Mouse (Mus musculus): ENCODE results near the gene Ctdsp1.

Gene Ctdsp1

DNA sequence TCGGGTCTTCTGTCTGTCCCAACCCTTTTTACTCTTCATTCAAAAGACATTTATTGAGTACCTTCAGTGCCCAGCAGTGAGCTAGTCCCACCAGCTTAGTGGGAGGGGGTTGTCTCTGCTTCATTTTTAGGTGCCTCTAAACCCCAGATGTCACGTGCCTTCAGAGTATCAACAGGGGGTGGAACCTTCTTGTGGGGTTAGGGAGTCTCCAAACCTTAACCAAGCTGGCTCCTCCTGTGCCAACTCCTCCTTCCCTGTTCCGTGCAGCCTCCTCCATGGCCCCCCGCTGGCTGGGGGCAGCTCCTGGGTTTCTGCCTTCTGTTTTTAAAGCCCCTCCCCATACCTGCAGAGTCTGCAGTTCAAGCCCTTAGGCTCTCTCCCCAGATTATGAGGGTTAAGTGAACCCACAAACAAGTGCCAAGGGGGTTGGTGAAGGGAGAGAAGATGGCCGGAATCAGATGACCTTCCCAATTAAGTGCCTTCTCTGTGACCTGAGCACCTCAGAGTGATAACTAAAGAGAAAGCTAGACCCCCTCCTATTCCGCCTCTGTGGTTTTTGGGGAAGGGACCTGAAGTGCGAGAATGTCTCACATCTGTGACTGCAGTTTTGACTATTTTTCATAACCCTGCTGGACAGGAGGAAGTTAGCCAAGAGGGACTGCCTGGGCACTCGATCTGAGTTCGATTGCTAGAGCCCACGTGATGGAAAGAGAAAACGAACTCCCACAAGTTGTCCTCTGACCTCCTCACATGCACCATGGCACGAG is 5.3 kb downstream of the Ctdsp1 start:
- DNase-seq (ENCODE audit: low spot score in 2 of 2), result peak; percentile 12 to 30

GRCm38 (mm10) chr1:74397268-74397918 is 6.1 kb downstream of the Ctdsp1 start:
- DNase-seq (ENCODE audit: low spot score in 2 of 2), result peak; percentile 99

DNA sequence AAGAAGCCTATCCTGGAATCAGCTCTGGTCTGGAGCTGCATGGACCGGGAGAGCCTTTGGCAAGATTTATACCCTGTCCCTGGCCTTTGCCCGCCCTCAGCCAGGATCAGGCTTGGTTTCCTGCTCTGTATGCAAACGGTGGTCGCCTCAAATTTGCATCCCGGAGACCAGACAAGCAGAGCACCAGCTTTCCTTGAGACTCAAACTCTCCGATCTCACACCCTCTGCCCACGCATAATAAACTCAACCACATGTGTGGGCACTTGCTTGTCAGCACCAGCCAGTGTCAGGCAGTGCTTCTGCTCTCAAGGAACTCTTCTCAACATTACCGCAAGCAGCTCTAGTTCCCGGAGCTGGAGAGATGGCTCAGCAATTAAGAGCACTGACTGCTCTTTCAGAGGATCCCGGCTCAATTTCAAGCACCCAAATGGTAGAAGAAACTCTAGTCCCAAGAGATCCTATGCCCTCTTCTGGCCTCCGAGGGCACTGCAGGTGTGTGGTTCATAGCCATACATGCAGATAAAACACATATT is 6.7 kb downstream of the Ctdsp1 start:
- peak; percentile 54 to 74 for DNase-seq (ENCODE audit: low spot score in 2 of 2)

DNA sequence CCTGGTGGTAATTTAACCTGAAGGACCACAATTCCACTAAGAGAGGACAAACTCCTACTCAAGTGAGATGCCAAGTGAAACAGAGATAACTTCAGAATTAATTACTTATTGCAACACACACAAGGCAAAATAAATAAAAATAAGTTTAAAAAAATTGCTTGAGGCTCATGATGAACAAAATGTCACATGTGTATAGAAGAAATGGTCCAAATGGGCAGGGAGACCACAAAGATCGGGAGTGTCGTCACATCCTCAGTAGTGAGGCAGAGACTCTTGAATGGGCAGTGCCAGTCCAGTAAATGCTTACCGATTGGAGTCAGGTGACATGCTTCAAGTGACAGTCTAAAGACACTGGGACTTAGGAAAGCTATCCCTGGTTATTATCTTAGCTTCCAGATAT is 9.2 kb downstream of the Ctdsp1 start:
- no peak for DNase-seq (ENCODE audit: low spot score in 2 of 2)

GRCm38 (mm10) chr1:74401015-74401702 is 9.8 kb downstream of the Ctdsp1 start:
- no peak for DNase-seq (ENCODE audit: low spot score in 2 of 2)

DNA sequence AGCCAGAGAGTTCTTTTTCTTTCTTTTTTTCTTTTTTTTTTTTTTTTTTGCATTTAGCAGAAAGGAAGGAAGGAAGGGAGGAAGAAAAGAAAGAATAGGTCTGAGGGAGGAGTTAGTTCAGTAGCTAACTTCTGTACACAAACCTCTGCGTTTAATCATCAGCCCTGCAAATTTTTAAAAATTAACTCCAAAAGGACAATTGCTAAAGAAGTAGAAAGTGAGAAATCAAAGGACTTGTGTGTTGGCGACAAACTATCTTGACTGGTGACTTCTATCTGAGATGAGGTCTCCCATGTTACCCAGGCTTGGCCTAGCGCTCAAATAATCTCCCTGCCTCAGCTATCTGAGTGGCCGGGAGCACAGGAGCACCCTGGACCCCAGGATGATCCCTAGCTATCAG is 12.9 kb downstream of the Ctdsp1 start:
- no peak for DNase-seq (ENCODE audit: low spot score in 2 of 2)

DNA sequence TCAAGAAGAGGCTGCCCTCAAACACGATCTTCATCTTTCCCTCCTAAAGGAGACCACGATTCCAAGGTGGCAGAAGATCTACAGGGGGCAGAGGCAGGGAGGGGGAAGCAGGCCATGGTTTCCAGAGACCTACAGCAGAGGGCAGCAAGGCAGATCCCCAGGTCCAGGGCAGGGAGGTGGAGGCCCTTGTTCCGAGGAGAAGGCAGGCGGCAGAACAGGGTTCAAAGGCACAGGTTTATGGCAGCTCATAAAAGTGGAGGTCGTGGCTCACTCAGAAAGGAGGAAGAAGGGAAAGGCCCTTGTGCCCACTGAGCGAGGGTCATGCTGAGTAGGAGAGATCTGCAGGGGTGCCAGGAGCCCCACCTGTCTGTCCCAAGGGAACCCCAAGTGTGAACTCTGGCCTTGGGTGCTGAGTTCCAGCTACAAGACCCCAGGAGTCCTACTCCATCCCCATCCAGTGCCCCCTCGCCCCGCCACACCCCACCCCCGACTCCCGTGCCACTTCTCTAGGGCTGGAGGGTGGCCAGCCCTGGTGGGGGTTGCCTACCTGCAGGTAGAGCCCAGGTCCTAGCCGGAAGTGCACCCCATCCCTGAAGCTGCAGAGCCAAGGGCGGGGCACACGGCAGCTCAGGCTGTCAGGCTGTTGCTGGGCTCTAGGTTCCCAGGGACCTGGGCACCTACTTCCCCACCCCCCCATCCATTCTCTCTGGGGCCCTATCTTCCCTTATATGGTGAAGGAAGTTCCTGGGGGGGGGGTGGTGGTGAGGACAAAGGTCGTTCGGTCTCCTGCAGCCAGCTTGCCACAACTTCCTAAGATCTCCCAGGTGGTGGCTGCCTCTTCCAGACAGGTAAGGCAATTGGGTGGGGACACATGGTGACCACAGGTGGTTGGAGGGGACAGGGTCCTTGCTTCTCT is 17.5 kb downstream of the Ctdsp1 start, which contains the start of gene Vil1:
Gene Vil1, plus strand, starts transcription at position 788 of the 916 bp plus-strand sequence.
- no peak for DNase-seq (ENCODE audit: low spot score in 2 of 2)

DNA sequence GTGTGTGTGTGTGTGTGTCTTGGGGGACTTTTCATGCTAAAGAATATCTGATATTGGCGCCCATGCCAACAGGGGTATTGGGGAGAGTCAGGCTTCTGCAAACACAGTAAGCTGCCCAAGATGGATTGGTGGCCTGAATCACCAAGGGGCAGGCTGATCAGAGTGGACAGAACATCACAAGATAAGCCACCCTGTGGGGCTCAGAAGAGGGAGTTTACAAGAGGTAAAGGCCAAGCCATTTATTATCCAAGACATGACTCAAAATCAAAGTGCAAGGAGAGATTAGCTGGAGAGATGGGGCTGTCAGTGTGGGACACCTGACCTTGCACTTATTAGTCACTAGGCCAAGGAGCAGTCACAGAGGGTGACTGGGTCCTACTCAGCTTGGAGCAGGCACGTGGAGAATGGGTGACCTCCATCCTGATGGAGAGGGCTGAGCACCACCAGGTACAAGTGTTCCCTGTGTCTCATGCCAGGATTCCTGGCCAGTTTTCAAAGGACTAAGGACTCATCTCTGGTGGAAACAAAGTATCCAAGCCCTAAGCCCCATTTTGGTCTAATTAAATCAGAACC is 20.5 kb downstream of the Ctdsp1 start:
- no peak for DNase-seq (ENCODE audit: low spot score in 2 of 2)

DNA sequence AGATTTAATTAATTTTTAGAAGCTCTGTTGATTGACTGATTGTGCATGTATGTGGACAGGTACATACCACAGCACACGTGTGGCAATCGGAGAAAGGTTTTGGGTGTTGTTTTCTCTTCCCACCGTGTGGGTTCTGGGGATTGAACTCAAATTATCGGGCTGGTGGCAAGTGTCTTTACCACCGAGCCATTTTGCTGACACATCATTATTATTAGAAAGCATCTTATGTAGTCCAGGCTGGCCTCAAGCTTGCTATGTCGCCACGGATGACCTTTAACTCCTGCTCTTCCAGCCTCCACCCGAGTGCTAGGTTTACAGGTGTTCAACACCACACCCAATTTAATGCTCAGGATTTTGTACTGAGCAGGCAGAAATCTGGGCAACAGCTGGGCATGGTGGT is 21.4 kb downstream of the Ctdsp1 start:
- DNase-seq (ENCODE audit: low spot score in 2 of 2), result no peak

DNA sequence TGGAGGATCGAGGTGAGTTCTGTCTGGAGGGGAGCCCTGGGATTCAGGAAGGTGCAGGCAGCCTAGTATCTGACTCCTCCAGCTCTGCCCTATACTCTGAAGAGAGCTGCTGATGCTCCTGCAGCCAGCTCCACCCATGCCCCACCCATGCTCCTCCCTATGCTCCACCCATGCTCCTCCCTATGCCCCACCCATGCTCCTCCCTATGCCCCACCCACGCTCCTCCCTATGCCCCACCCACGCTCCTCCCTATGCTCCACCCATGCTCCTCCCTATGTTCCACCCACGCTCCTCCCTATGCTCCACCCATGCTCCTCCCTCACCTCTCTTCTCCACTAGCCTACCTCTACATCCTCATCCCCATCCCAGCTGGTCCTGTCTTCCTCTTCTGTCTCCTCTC is 23.8 kb downstream of the Ctdsp1 start:
- DNase-seq (ENCODE audit: low spot score in 2 of 2), result no peak

DNA sequence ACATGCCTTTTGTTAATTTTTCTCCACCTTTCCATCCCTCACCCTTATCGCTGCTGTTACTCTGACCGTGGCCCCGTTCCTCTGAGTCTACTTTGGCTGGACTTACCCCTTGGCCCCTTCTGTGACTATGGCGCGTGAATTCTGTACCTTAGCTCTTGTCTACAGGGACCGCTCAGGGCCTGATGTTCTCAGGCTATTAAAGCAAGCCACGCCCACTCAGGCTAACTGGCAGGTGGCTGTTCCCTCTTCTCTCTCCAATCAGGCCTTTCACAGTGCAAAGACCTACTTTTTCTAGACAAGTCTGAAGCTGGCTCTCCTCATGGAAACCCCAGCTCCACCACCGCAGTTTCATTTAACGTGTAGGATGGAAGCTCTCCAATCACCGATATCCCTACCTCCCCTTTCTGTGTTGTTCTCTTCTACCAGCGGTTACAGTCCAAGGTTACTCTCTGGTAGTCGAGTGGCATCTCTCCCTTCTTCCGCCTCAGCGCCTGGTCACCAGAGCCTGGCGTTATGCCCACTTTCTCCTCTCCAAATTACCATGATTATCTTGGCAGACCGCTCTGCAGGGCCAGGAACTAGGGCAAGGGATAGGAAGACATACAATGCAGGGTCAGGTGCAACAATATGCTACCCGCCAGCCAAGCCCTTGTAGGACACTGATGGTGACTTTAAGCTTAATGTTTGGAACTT is 27.6 kb downstream of the Ctdsp1 start:
- DNase-seq (ENCODE audit: low spot score in 2 of 2), result no peak

DNA sequence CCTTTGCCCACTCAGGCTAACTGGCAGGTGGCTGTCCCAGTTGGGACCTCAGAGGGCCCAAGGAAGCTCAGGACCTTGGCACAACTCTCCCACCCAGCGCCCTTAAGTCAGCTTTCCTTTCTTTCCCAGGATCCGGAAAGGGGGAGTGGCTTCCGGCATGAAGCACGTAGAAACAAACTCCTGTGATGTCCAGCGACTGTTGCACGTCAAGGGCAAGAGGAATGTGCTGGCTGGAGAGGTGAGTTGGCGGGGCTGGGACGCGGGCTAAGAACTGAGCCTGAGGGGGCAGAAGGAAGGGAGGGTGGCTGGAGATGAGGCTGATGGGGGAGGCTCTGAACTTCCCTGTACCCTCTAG is 28.1 kb downstream of the Ctdsp1 start:
- no peak for DNase-seq (ENCODE audit: low spot score in 2 of 2)

- no peak for DNase-seq (ENCODE audit: low spot score in 2 of 2)
Observed at GRCm38 (mm10) chr1:74423147-74423546, 31.8 kb downstream of the Ctdsp1 start.

DNA sequence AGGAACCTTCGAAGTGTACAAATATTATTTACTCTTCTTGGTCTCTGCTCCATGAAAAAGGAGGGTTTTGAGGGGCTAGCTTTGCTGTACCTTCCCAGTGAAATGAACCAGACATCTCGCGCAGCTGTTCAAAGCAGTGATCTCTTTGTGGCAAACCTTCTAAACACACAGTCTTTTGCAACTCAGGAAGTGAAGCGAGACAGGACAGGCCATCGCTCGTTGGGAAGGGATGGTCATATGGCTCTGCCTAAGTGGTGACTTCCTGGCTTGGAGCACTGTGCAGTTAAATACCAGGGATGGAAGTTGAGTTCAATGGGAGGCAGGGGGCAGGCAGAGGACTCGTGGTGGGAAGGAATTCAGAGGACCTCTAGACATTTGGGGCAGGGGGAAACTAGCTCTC is 34.5 kb downstream of the Ctdsp1 start:
- no peak for DNase-seq (ENCODE audit: low spot score in 2 of 2)

DNA sequence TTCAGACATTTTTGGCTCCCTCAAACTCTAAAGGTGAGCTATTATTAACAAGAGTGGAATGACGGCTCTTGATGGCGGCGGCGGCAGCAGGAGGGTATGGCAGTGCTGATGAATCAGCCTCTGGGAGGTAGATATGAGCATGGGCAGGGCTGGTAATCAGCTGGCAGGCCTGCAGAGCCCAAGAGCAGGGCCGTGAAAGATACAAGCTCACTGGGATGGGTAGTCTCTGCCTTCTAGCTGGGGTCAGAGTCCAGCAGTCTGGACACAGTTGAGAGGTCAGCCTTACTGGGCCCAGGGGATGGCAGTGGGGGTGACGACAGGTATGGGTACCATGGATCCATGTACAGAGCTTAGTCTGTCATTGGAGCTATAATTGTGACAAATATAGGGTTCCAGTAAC is 41.9 kb downstream of the Ctdsp1 start:
- DNase-seq (ENCODE audit: low spot score in 2 of 2), result no peak

DNA sequence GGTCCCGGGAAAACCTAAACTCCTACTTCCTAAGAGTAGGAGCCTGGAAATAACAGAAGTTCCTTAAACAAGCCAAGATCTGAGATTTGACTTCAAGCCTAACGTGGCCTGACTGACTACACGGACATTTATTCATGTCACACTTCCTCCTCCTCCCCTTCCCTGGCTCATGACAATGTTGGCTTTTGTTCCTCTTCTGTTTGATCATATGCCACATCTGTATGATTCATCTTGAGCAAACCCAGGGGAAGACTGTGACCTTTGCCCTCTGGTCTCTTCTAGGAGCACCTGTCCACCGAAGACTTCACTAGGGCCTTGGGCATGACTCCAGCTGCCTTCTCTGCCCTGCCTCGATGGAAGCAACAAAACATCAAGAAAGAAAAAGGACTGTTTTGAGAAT is 43.3 kb downstream of the Ctdsp1 start:
- no peak for DNase-seq (ENCODE audit: low spot score in 2 of 2)

GRCm38 (mm10) chr1:74435563-74435962 is 44.3 kb downstream of the Ctdsp1 start:
- DNase-seq (ENCODE audit: low spot score in 2 of 2), result no peak

GRCm38 (mm10) chr1:74437702-74438427 is 46.6 kb downstream of the Ctdsp1 start:
- peak; percentile 35 to 67 for DNase-seq (ENCODE audit: low spot score in 2 of 2)

GRCm38 (mm10) chr1:74439166-74439876 is 48.0 kb downstream of the Ctdsp1 start:
- DNase-seq (ENCODE audit: low spot score in 2 of 2), result no peak
